Mouse (Mus musculus) liver, adult 2 months (tissue): Measurements from ENCODE around the gene Cort. TPM values are rescaled to one million over a fixed set of nuclear protein-coding genes. Genes with fewer than 3 reads are reported as not detected.

Experiments used
- DNase-seq: peaks from one replicate; pipeline ENCODE4 v3.0.0-alpha.2; 2011; ENCODE audit warnings: low read depth, low spot score; ENCODE audit errors: extremely low read depth
- H3K27ac ChIP-seq: fragments of 200-500 bp; replicated peaks from 2 replicates; pipeline ENCODE4 v1.5.1; 2012; ENCODE audit warnings: low read depth, mild to moderate bottlenecking, control low read depth, inconsistent platforms, low read length; ENCODE audit not compliant: insufficient read depth
- H3K27me3 ChIP-seq: fragments of 200-500 bp; 2 replicates; pipeline ENCODE4 v1.6.1; 2012; ENCODE audit warnings: mild to moderate bottlenecking, moderate library complexity, low read length, inconsistent platforms; ENCODE audit not compliant: control insufficient read depth, insufficient read depth
- H3K36me3 ChIP-seq: fragments of 200-500 bp; 2 replicates; pipeline ENCODE4 v1.6.1; 2012; ENCODE audit warnings: low read length, inconsistent platforms; ENCODE audit not compliant: control insufficient read depth, insufficient read depth
- H3K4me1 ChIP-seq: fragments of 200-500 bp; 2 replicates; pipeline ENCODE4 v1.6.1; 2011; ENCODE audit warnings: low read length; ENCODE audit not compliant: control insufficient read depth, insufficient read depth
- H3K4me3 ChIP-seq: fragments of 200-500 bp; 2 replicates; pipeline ENCODE4 v1.5.1; 2011; ENCODE audit warnings: low read depth, mild to moderate bottlenecking, control low read depth, low read length, moderate library complexity; ENCODE audit not compliant: insufficient read depth
- H3K79me2 ChIP-seq: fragments of 200-500 bp; 2 replicates; pipeline ENCODE4 v1.6.1; 2012; ENCODE audit warnings: inconsistent platforms, mild to moderate bottlenecking, low read length, moderate library complexity; ENCODE audit not compliant: control insufficient read depth, insufficient read depth
- H3K9ac ChIP-seq: fragments of 200-500 bp; 2 replicates; pipeline ENCODE4 v1.6.1; 2012; ENCODE audit warnings: low read depth, mild to moderate bottlenecking, control low read depth, inconsistent platforms, low read length
- CTCF ChIP-seq: fragments of 200-500 bp; IDR thresholded peaks from 2 replicates; pipeline ENCODE4 v1.5.1; 2011; ENCODE audit warnings: low read depth, low read length, control low read depth
- POLR2A ChIP-seq: fragments of 200-500 bp; IDR thresholded peaks from 2 replicates; pipeline ENCODE4 v1.6.1; 2011; ENCODE audit warnings: low read length, control low read depth; ENCODE audit not compliant: insufficient read depth; ENCODE audit errors: extremely low read depth
- WGBS: fragments of 180-500 bp; shearing (Covaris S2); methylation state at CpG from one replicate; pipeline ENCODE4 v1.1.7; 2018; 5-methylcytosine and 5-hydroxymethylcytosine counted together
- polyA plus RNA-seq: library from polyadenylated mRNA; depleted of rRNA; stranded (reverse); fragments of >200 nt; gene quantifications from 2 replicates; pipeline ENCODE4 v1.2.3, GENCODE M21; 2012; rRNA removed
- total RNA-seq: library from RNA; depleted of rRNA; stranded (reverse); fragments of >200 nt; gene quantifications from 2 replicates; pipeline ENCODE4 v1.2.3, GENCODE M21; 2014; rRNA removed

Cort gene
- total and polyA plus RNA-seq, 2 experiments, result not detected

- WGBS, result 42% methylated on average over 8 of the region's 8 CpGs
- H3K9ac ChIP-seq, result no peak overlapping the region
- 0 out of 2 replicates have a peak overlapping the region, but pooled peaks have one; percentile 14 for H3K27ac ChIP-seq
- no peak for TF ChIP-seq CTCF
- TF ChIP-seq POLR2A, result no peak
- H3K27me3 ChIP-seq, result no peaks in the 10 kb centered on the region
- H3K4me3 ChIP-seq, result no peak overlapping the region
- peaks cover 56% of the 10 kb centered on the region for H3K4me1 ChIP-seq
- H3K79me2 ChIP-seq, result peaks cover 36% of the 10 kb centered on the region; the same call in 1 of the 2 replicates
- no peaks in the 10 kb centered on the region for H3K36me3 ChIP-seq
- peak; percentile 60 for DNase-seq
Observed at GRCm38 (mm10) chr4:149080111-149080510, 46.5 kb downstream of the Cort start.

DNA sequence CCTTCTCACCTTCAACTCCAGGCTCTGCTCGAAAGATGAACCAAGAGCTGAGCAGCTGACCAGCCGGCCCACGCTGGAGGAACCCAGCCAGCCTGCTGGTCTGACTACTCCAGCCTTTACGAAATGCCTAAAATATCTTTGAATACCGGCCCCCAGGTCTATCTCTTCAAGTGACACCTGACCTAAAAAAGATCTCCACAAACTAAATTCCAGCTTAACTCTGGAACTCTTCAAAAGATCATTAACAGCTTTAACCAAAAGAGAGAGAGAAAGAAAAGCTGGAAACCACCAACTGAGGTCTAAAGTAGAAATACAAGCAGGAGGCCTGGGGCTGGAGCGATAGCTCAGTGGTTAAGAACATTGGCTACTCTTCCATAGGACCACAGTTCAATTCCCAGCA, 46.9 kb downstream of the Cort start:
- 47% methylated on average over 6 of the region's 6 CpGs for WGBS
- H3K27ac ChIP-seq, result peak overlapping the region; percentile 37; the same call in 1 of the 2 replicates
- H3K4me3 ChIP-seq, result no peak overlapping the region
- H3K79me2 ChIP-seq, result peaks cover 37% of the 10 kb centered on the region; the same call in 1 of the 2 replicates
- DNase-seq, result no peak
- TF ChIP-seq POLR2A (no peak), CTCF (no peak)
- no peaks in the 10 kb centered on the region for H3K27me3 ChIP-seq
- peaks cover under 1% of the 10 kb centered on the region; the same call in 1 of the 2 replicates for H3K36me3 ChIP-seq
- no peak overlapping the region; the same call in 1 of the 2 replicates for H3K9ac ChIP-seq
- peaks cover 53% of the 10 kb centered on the region for H3K4me1 ChIP-seq

DNA sequence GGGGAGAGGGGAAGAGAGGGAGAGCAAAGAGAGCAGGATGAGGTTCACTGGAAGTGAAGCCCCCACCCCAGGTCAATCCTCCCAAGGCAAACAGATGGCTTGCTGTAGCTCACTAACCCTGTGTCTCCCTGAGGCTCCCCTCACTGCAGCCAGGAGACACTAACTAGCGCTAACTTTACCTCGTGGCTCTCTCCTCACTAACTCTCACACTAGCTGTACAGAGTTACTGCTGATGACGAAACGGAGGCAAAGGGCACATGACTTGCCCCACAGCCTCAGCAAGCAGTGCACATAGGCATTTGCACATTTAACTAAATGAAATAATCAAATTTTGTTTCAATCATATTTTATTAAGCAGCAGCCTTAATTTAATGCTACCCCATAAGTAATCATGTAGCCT, 48.3 kb downstream of the Cort start:
- peaks cover 32% of the 10 kb centered on the region; the same call in 1 of the 2 replicates for H3K79me2 ChIP-seq
- WGBS, result 18% methylated on average over 4 of the region's 4 CpGs
- no peaks in the 10 kb centered on the region for H3K27me3 ChIP-seq
- H3K27ac ChIP-seq, result peak overlapping the region; percentile 41
- peak; percentile 87 for DNase-seq
- TF ChIP-seq POLR2A, result no peak
- TF ChIP-seq CTCF, result no peak
- H3K4me3 ChIP-seq, result no peak overlapping the region
- no peak overlapping the region for H3K9ac ChIP-seq
- peaks cover 50% of the 10 kb centered on the region for H3K4me1 ChIP-seq
- H3K36me3 ChIP-seq, result peaks cover 2% of the 10 kb centered on the region; the same call in 1 of the 2 replicates

- Histone ChIP-seq H3K27ac (peak overlapping the region; percentile 24; the same call in 1 of the 2 replicates), H3K4me1 (peaks cover 36% of the 10 kb centered on the region), H3K36me3 (peaks cover 5% of the 10 kb centered on the region; the same call in 1 of the 2 replicates), H3K27me3 (no peaks in the 10 kb centered on the region), H3K4me3 (no peak overlapping the region), H3K79me2 (peaks cover 32% of the 10 kb centered on the region; the same call in 1 of the 2 replicates), H3K9ac (no peak overlapping the region)
- peak; percentile 63 for TF ChIP-seq CTCF
- TF ChIP-seq POLR2A, result no peak
- peak; percentile 83 for DNase-seq
- 10% methylated on average over 10 of the region's 10 CpGs for WGBS
Observed at GRCm38 (mm10) chr4:149075871-149076575, 50.5 kb downstream of the Cort start.

- H3K79me2 ChIP-seq, result peaks cover 32% of the 10 kb centered on the region; the same call in 1 of the 2 replicates
- H3K4me3 ChIP-seq, result no peak overlapping the region
- H3K9ac ChIP-seq, result no peak overlapping the region
- peaks cover 31% of the 10 kb centered on the region for H3K4me1 ChIP-seq
- no peak for DNase-seq
- peaks cover 5% of the 10 kb centered on the region; the same call in 1 of the 2 replicates for H3K36me3 ChIP-seq
- WGBS, result 87% methylated on average over 13 of the region's 13 CpGs
- TF ChIP-seq CTCF, result no peak
- H3K27ac ChIP-seq, result no peak overlapping the region
- no peaks in the 10 kb centered on the region for H3K27me3 ChIP-seq
Observed at GRCm38 (mm10) chr4:149075073-149075472, 51.5 kb downstream of the Cort start.

Other genes with a start within 250 kb of the Cort start
- 35.6 and 43.3 TPM in 2 replicates for gene Pex14, start 26.9 kb downstream of the Cort start, total RNA-seq
- gene Pex14, start 26.9 kb downstream of the Cort start, polyA plus RNA-seq, result 58.2 and 71.6 TPM in 2 replicates
- gene Dffa, start 22.6 kb downstream of the Cort start, total RNA-seq, result 11.8 and 13.2 TPM in 2 replicates
- gene Dffa, start 22.6 kb downstream of the Cort start, polyA plus RNA-seq, result 14.5 and 14.8 TPM in 2 replicates
- gene Cenps, start 10.9 kb upstream of the Cort start, total RNA-seq, result 0.40 and 0.46 TPM in 2 replicates
- gene Cenps, start 10.9 kb upstream of the Cort start, polyA plus RNA-seq, result 0.19 and 0.33 TPM in 2 replicates
- gene Pgd, start 40.0 kb upstream of the Cort start, total RNA-seq, result 13.1 and 17.6 TPM in 2 replicates
- 45.0 and 51.1 TPM in 2 replicates for gene Pgd, start 40.0 kb upstream of the Cort start, polyA plus RNA-seq
- 74.4 and 94.2 TPM in 2 replicates for gene Kif1b, start 180.9 kb upstream of the Cort start, total RNA-seq
- gene Kif1b, start 180.9 kb upstream of the Cort start, polyA plus RNA-seq, result 38.4 and 41.2 TPM in 2 replicates